Mouse (Mus musculus) neural tube, embryonic 13.5 days (tissue): Measurements from ENCODE around the gene Rrp36. TPM values are rescaled to one million over a fixed set of nuclear protein-coding genes. Genes with fewer than 3 reads are reported as not detected.

ENCODE experiments used
- ATAC-seq: fragments of 200-750 bp; cut with Nextera tagmentation; 2 replicates; pipeline ENCODE4 v1.8.0; 2017; ENCODE audit warnings: low read depth, mild to moderate bottlenecking, moderate TSS enrichment, moderate library complexity
- H3K27ac ChIP-seq: fragments of 300-500 bp; sonication (generic); replicated peaks from 2 replicates; pipeline ENCODE4 v1.5.1; 2015; ENCODE audit warnings: moderate library complexity, mild to moderate bottlenecking, inconsistent platforms
- H3K27me3 ChIP-seq: fragments of 300-500 bp; sonication (generic); 2 replicates; pipeline ENCODE4 v1.6.1; 2015; ENCODE audit warnings: mild to moderate bottlenecking, inconsistent platforms
- H3K36me3 ChIP-seq: fragments of 300-500 bp; sonication (generic); 2 replicates; pipeline ENCODE4 v1.6.1; 2015; ENCODE audit warnings: mild to moderate bottlenecking, inconsistent platforms
- H3K4me1 ChIP-seq: fragments of 300-500 bp; sonication (generic); replicated peaks from 2 replicates; pipeline ENCODE4 v1.6.1; 2015; ENCODE audit warnings: inconsistent platforms
- H3K4me2 ChIP-seq: fragments of 300-500 bp; sonication (generic); 2 replicates; pipeline ENCODE4 v1.6.1; 2015; ENCODE audit warnings: inconsistent platforms, mild to moderate bottlenecking, moderate library complexity
- H3K4me3 ChIP-seq: fragments of 300-500 bp; sonication (generic); 2 replicates; pipeline ENCODE4 v1.5.1; 2015; ENCODE audit warnings: mild to moderate bottlenecking, inconsistent platforms
- H3K9ac ChIP-seq: fragments of 300-500 bp; sonication (generic); 2 replicates; pipeline ENCODE4 v1.6.1; 2015; ENCODE audit warnings: moderate library complexity, mild to moderate bottlenecking, inconsistent platforms
- H3K9me3 ChIP-seq: fragments of 300-500 bp; sonication (generic); 2 replicates; pipeline ENCODE4 v1.6.1; 2016; ENCODE audit warnings: inconsistent platforms
- WGBS: fragments of 180-500 bp; shearing (Covaris S2); methylation state at CpG from one replicate; pipeline ENCODE4 v1.1.7; 2015; 5-methylcytosine and 5-hydroxymethylcytosine counted together
- polyA plus RNA-seq: library from polyadenylated mRNA; unstranded; fragments of >200 nt; fragmentation: Nextera tagmentation; extraction: Ambion mirVana; gene quantifications from 2 replicates; pipeline ENCODE4 v1.2.1, GENCODE M21; 2015

Gene Rrp36
- polyA plus RNA-seq: 47.7 and 53.5 TPM in 2 replicates

DNA sequence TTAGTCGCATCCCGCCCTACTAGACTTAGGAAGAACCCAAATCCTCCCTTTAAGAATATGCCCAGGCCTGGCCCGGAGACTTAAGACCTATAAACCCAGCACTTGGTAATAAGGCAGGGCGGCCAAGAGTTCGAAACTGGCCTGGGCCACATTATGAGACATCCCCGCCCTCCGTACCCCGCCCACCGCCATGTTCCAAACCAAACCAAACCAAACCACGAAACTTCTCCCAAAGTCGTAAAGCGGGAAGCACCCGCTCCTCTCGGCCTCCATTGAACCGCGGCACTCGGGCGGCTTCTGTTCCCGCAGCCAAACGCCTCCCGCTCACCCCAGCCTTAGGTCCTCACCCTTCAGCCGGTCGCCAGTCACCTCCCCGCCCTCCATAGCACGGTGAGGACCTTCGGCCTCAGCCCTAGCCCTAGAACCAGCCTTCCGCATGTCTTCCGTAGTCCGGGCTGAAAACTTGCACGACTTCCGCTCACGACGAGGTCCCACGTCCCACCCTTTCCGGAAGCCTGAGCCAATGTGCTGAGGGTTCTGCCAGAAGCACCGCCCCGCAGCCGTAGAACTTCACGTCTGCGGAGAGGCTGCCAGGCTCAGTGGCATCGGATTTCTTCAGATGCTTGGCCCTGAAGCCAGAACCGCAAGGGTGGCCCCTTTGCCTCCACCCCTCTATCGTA lies at the start of gene Rrp36:
Rrp36 (minus strand) TSS at position 503 of the 680 bp plus-strand sequence.
- 1% methylated on average over 43 of the region's 43 CpGs for WGBS
- Histone ChIP-seq H3K9me3 (no peaks in the 10 kb centered on the region), H3K4me3 (peak within 1 kb of the TSS; percentile 80), H3K4me1 (peaks cover 29% of the 10 kb centered on the region), H3K9ac (peak within 1 kb of the TSS; percentile 83), H3K27me3 (no peaks in the 10 kb centered on the region), H3K4me2 (peak within 1 kb of the TSS; percentile 91), H3K27ac (peak within 1 kb of the TSS; percentile 82), H3K36me3 (peaks cover 54% of the 10 kb centered on the region)
- peak; percentile 91 for ATAC-seq

DNA sequence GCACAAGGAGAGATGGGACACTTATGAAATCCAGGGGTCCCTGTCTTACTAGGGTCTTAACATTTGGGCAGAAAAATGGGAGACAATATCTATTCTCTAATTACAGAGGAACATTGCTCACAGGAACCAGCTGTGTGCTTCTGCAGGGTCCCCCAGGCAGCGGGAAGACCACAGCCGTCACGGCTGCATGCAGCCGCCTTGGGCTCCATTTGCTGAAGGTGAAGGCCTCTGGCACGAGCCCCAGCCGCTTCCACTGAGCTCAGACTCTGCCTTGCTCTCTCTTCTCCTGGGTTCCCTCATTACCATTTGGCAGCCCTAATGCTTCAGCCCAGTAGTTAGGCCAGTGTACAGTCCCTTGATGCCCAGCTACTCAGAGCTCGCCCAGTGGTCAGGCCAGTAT lies 46.9 kb upstream of the Rrp36 start:
- Histone ChIP-seq H3K36me3 (peaks cover 58% of the 10 kb centered on the region), H3K4me2 (no peak overlapping the region), H3K27ac (no peak overlapping the region), H3K27me3 (no peaks in the 10 kb centered on the region), H3K9me3 (no peaks in the 10 kb centered on the region), H3K9ac (no peak overlapping the region), H3K4me1 (no peaks in the 10 kb centered on the region), H3K4me3 (no peak overlapping the region)
- 88% methylated on average over 7 of the region's 7 CpGs for WGBS
- no peak for ATAC-seq

DNA sequence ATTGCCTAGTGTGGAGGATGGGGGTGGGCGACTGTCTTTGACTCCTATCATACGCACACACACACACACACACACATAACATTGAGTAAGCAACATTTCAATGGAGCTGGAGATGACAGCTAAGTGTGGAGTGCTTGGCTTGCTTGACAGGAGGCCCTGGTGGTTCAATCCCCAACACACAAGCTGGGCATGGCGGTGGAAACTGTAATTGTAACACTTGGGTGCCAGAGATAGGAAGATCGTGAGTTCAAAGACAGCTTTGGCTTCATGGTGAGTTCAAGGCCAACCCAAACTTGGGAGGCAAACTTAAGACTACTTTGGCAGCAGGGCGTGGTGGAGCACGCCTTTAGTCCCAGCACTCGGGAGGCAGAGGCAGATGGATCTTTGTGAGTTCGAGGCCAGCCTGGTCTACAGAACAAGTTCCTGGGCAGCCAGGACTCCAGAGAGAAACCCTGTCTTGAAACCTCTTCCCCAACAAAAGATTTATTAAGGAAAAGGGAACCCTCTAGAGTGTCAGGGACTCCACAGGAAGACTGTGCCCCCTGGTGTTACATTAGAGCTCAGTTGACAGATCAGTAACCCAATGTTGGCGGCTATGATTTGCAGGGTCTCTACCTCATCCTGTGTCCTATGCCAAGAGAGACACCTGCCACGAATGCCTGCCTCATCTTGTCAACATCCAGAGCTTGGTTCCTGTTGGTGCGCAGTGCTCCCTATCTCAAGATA lies 40.8 kb upstream of the Rrp36 start:
- H3K27ac ChIP-seq: no peak overlapping the region
- no peak overlapping the region for H3K4me2 ChIP-seq
- H3K4me1 ChIP-seq: peaks cover 21% of the 10 kb centered on the region
- H3K27me3 ChIP-seq: no peaks in the 10 kb centered on the region
- no peak overlapping the region for H3K9ac ChIP-seq
- ATAC-seq: no peak
- no peak overlapping the region for H3K4me3 ChIP-seq
- H3K36me3 ChIP-seq: peaks cover 36% of the 10 kb centered on the region
- H3K9me3 ChIP-seq: no peaks in the 10 kb centered on the region
- WGBS: 95% methylated on average over 11 of the region's 11 CpGs

DNA sequence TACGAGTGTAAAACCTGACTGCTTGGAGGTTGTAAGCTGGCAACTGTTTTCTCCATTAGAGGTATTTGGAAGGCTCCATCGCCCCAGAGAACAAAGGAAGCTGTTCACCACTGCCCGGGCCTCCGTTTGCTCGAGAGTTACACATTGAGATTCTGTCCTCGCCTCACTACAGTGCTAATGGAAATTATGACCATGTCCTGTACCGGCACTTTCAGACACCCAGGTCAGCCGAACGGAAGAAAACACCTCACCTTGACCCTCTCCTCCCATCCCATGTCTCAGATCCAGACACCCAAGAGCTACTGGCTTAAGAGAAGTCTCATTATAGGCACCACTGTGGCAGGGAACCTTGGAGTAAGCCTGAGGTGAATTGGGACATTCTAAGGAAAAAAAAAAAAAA lies 39.7 kb upstream of the Rrp36 start:
- WGBS: 82% methylated on average over 9 of the region's 9 CpGs

DNA sequence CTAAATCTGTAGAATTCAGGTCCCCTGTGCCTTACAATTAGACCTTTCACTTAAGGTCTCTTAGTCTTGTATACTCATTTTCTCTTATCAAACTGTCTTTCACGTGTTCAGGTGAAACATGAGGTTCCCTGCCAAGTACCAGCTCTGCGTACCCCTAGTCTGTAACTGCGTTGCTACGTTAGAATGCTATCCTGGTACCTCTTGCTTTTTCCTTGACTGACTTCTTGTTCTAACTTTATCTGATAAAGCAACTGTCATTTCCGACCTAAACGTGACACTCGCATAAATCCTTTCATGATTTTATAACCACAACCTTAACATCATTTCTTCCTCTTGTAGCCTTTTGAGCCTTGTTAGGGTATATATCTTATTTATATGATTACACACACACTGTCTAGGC lies 38.3 kb upstream of the Rrp36 start:
- Histone ChIP-seq H3K4me1 (peaks cover 21% of the 10 kb centered on the region), H3K27ac (no peak overlapping the region), H3K36me3 (peaks cover 36% of the 10 kb centered on the region), H3K4me2 (peak overlapping the region; percentile 100), H3K9me3 (no peaks in the 10 kb centered on the region), H3K27me3 (no peaks in the 10 kb centered on the region), H3K9ac (peak overlapping the region; percentile 95), H3K4me3 (peak overlapping the region; percentile 99)
- ATAC-seq: no peak
- WGBS: 85% methylated on average over 7 of the region's 7 CpGs

More for the DNA sequence above, 39.7 kb upstream of the Rrp36 start:
- H3K4me3 ChIP-seq: no peak overlapping the region
- H3K9ac ChIP-seq: no peak overlapping the region
- no peak overlapping the region for H3K4me2 ChIP-seq
- H3K27ac ChIP-seq: no peak overlapping the region
- no peaks in the 10 kb centered on the region for H3K27me3 ChIP-seq
- H3K9me3 ChIP-seq: no peaks in the 10 kb centered on the region
- H3K4me1 ChIP-seq: peaks cover 21% of the 10 kb centered on the region
- ATAC-seq: no peak
- H3K36me3 ChIP-seq: peaks cover 36% of the 10 kb centered on the region

DNA sequence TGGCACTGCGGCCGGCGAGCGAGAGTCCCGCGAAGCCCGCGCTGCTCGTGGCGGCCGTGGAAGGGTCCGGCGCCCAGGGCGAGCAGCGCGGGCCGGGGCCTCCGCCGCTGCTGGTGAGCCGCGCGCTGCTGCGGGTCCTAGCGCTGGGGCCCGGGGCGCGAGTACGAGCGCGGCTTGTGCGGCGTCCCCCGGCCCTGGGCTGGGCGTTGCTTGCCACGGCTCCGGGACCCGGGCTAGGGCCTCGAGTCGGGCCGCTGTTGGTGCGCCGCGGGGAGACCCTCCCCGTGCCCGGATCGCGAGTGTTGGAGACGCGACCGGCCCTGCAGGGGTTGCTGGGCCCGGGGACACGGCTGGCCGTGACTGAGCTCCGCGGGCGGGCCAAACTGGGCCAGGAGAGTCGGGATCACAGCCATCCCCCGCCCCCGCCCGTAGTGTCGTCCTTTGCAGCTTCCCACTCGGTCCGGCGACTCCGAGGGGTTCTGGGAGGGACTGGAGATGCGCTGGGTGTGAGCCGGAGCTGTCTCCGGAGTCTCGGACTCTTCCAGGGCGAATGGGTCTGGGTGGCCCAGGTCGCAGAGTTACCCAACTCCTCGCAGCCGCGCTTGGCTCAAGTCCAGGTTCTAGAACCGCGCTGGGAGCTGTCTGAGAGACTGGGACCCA lies 37.6 kb upstream of the Rrp36 start:
- H3K9me3 ChIP-seq: no peaks in the 10 kb centered on the region
- WGBS: under 1% methylated on average over 64 of the region's 76 CpGs
- peak overlapping the region; percentile 95 for H3K9ac ChIP-seq
- peak overlapping the region; percentile 75; the same call in 1 of the 2 replicates for H3K27ac ChIP-seq
- peak overlapping the region; percentile 99 for H3K4me3 ChIP-seq
- H3K27me3 ChIP-seq: no peaks in the 10 kb centered on the region
- peaks cover 21% of the 10 kb centered on the region for H3K4me1 ChIP-seq
- ATAC-seq: peak; percentile 57; the same call in 1 of the 2 replicates
- H3K4me2 ChIP-seq: peak overlapping the region; percentile 100
- peaks cover 32% of the 10 kb centered on the region for H3K36me3 ChIP-seq

DNA sequence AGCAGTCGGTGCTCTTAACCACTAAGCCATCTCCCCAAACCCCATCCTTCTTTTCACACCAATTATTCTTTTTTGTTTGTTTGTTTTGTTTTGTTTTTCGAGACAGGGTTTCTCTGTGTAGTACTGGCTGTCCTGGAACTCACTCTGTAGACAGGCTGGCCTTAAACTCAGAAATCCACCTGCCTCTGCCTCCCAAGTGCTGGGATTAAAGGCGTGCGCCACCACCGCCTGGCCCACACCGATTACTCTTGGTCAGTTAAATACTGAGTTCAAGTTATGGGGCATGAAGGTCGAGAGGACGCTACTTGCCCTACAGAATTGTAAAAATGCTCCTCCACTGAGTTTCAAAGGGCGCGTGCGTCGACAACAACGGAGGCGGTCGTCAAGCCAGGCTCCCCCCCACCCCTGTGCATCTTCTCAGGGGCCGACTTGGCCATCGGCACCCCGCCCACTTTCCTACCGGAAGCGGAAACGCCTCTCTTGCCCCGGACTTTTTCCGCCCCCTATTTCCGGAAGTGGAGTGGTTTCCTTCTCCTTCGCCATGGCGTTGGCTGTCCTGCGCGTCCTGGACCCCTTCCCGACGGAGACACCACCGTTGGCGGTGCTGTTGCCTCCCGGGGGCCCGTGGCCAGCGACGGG lies 36.9 kb upstream of the Rrp36 start, which contains the start of gene Pex6:
Pex6 (plus strand) TSS at position 505 of the 639 bp plus-strand sequence.
- Histone ChIP-seq H3K27me3 (no peaks in the 10 kb centered on the region), H3K9ac (peak within 1 kb of the TSS; percentile 95), H3K36me3 (peaks cover 25% of the 10 kb centered on the region), H3K4me2 (peak within 1 kb of the TSS; percentile 100), H3K27ac (peak within 1 kb of the TSS; percentile 85), H3K4me1 (peaks cover 22% of the 10 kb centered on the region), H3K4me3 (peak within 1 kb of the TSS; percentile 99), H3K9me3 (no peaks in the 10 kb centered on the region)
- 8% methylated on average over 36 of the region's 36 CpGs for WGBS
- peak; percentile 91 for ATAC-seq

DNA sequence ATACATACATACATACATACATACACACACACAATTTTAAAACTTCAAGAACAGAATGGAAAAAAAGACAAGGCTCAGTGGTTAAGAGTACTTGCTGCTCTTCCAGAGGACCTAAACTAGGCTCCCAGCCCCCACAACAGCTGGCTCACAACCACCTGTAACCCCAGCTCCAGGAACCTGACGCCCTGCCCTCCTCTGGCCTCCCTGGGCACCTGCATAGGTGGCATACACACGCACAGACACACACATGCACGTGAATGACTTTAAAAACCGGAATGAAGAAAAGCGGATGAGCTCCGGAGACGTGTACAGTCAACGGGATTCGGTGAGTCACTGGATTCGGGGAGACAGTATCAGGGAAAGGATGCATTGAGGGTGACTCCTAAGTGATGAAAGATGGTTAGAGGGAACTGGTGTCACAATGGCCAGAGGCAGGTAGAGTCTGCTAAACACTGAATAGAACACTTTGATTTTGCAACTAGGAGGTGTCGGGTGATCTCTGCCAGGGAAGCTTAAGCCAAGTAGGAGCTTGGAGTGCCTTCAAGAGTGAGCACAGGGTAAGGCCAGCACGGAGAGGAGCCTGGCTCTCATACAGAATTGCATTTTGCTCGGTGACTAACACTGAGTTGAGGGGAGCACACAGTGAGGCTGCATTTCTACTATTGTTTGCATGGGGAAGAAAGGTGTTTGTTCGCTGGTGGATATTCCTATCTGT lies 32.4 kb upstream of the Rrp36 start:
- Histone ChIP-seq H3K9me3 (no peaks in the 10 kb centered on the region), H3K9ac (no peak overlapping the region), H3K36me3 (no peaks in the 10 kb centered on the region), H3K27me3 (no peaks in the 10 kb centered on the region), H3K27ac (no peak overlapping the region), H3K4me1 (peaks cover 37% of the 10 kb centered on the region), H3K4me3 (no peak overlapping the region), H3K4me2 (0 out of 2 replicates have a peak overlapping the region, but pooled peaks have one; percentile 82)
- no peak for ATAC-seq
- WGBS: 91% methylated on average over 14 of the region's 14 CpGs

DNA sequence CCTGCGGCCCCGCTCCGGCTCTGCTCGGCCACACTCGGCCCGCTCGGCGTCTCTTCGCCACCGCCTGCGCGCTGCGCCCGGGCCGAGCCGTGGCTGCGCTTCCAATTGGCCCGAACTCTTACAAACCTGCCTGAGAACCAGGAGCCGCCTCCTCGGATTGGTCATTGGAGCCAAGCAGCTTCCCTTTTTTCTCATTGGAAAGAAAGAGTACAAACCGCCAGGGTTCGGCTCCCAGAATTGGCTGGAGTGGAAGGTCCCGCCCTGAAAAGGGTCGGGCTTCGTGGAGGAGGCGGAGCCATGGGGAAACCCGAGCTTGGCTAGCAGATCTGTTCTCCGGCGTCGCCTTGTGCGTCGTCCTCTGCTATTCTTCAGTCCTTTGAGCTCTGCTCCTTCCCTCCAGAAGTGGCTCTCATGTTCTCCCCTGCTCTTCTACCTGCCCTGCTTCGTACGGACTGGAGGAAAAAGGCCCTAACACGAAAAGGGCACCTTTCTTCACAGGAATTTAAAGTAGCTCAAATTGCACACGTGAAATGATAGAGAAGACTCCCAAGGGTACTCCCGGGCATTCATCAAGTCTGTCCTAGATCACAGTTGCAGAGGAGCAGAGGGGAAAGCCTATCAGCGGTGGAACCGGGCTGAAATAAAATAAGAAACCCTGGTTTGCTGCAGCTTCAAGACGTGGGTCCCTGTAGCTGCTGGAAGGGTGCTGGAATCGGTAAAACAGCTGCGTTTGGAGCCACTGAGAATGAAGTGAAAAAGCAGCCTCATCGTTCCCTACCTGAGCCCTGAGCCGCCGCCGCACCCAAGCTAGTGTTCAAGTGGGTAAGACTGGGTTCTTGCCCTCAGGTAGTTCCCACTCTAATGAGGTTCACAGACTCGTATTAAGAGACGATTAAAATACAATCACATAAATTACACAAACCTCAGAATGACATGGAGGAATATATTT lies 31.0 kb upstream of the Rrp36 start, which contains the start of gene Ppp2r5d:
Ppp2r5d (minus strand) TSS at position 225 of the 949 bp plus-strand sequence.
- peaks cover 6% of the 10 kb centered on the region; the same call in 1 of the 2 replicates for H3K36me3 ChIP-seq
- H3K9ac ChIP-seq: peak within 1 kb of the TSS; percentile 95
- peak within 1 kb of the TSS; percentile 91 for H3K27ac ChIP-seq
- no peaks in the 10 kb centered on the region for H3K27me3 ChIP-seq
- H3K9me3 ChIP-seq: no peaks in the 10 kb centered on the region
- ATAC-seq: peak; percentile 94
- H3K4me3 ChIP-seq: peak within 1 kb of the TSS; percentile 93
- H3K4me2 ChIP-seq: peak within 1 kb of the TSS; percentile 82
- 1% methylated on average over 48 of the region's 48 CpGs for WGBS
- peaks cover 45% of the 10 kb centered on the region for H3K4me1 ChIP-seq
